Mouse (Mus musculus): ENCODE results near the gene Il16. TPM values are rescaled to one million over a fixed set of nuclear protein-coding genes. Genes with fewer than 3 reads are reported as not detected.
A peak's percentile ranks its signal among the peaks of the same experiment; 100 is the strongest.

Gene Il16
- polyA plus RNA-seq, 1 experiment from 2014 or later: 2.6 TPM

GRCm38 (mm10) chr7:83658716-83659115 lies 86.8 kb downstream of the Il16 start:
- Histone ChIP-seq H3K4me1 (no peaks in the 10 kb centered on the region), H3K9me3 (no peaks in the 10 kb centered on the region), H3K9ac (no peak overlapping the region), H3K4me2 (no peak overlapping the region), H3K27me3 (replicated peaks) (no peaks in the 10 kb centered on the region), H3K36me3 (no peaks in the 10 kb centered on the region), H3K4me3 (no peak overlapping the region), H3K27ac (replicated peaks) (peak overlapping the region; percentile 8; the same call in 1 of the 2 replicates)
- 75% methylated on average over 1 of the region's 1 CpGs for whole genome bisulfite sequencing
- no peak for ATAC-seq (ENCODE audit: extremely low read depth, insufficient number of reproducible peaks, low FRiP score, low TSS enrichment)

DNA sequence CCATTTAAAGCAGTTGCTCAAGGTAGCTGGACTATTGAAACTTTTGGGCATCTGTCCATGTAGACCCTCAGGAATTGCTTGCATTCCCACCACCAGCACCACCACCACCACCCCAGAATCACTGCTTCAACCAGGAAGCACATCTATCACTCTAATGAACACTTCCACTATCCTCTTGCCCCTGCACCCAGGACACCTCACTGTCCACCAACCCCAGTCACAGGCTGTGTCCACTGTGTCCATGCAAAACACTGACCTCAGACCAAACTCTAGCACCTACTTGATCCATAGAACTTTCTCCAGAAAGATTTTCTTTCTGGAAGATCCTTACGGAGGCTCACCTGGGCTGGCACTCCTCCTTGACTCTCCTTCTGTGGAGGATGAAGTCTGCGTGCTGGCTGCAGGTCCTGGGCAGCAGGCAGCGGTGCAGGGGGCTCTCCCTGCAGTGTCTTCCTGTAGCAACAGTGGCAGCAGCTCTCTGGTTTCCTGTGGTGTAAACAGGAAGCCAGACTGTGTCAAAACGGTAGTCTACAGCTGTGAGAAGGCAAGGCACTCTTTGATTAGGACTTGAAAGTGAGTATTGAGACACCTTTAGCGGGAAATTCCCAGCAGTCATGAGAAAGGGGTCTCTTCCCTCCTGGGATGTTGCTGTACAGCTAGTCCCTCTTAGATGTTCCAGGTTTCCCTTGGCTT lies 90.4 kb downstream of the Il16 start:
- WGBS: 55% methylated on average over 5 of the region's 5 CpGs
- no peak for ATAC-seq (ENCODE audit: extremely low read depth, insufficient number of reproducible peaks, low FRiP score, low TSS enrichment)
- H3K27me3 ChIP-seq (replicated peaks): no peaks in the 10 kb centered on the region
- peak overlapping the region; percentile 23; the same call in 1 of the 2 replicates for H3K4me2 ChIP-seq
- no peaks in the 10 kb centered on the region for H3K9me3 ChIP-seq
- H3K9ac ChIP-seq: no peak overlapping the region
- no peaks in the 10 kb centered on the region for H3K36me3 ChIP-seq
- H3K27ac ChIP-seq (replicated peaks): peak overlapping the region; percentile 21; the same call in 1 of the 2 replicates
- no peaks in the 10 kb centered on the region for H3K4me1 ChIP-seq
- no peak overlapping the region; the same call in 1 of the 2 replicates for H3K4me3 ChIP-seq

- ATAC-seq (ENCODE audit: extremely low read depth, insufficient number of reproducible peaks, low FRiP score, low TSS enrichment): no peak
- WGBS: 69% methylated on average over 2 of the region's 2 CpGs
- Histone ChIP-seq H3K36me3 (no peaks in the 10 kb centered on the region), H3K9ac (no peak overlapping the region), H3K27ac (replicated peaks) (no peak overlapping the region), H3K4me1 (no peaks in the 10 kb centered on the region), H3K4me2 (no peak overlapping the region), H3K9me3 (no peaks in the 10 kb centered on the region), H3K27me3 (replicated peaks) (no peaks in the 10 kb centered on the region), H3K4me3 (no peak overlapping the region)
These were observed 91.3 kb downstream of the Il16 start for GRCm38 (mm10) chr7:83654196-83654595.

DNA sequence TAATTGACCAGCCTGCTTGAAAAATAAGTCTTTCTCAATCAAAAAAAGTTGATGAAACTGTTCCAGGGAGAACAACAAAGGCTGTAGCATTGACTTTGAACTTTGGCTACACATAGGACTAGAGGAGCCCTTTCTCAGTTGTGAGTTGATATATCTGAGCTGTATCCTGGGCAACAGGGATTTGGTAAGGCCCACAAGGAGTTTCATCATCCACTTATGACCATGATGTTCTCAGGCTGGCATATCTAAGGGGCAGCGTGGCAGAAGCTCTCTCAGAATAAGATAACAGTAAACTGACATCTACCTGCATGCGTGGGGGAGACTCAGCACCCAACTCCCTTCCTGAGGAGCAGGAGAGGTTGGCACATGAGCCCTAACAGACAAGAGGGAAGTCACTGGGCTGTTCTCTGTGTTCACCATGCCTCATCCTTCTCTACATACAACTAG lies 91.9 kb downstream of the Il16 start:
- no peak for ATAC-seq (ENCODE audit: extremely low read depth, insufficient number of reproducible peaks, low FRiP score, low TSS enrichment)
- no peaks in the 10 kb centered on the region for H3K27me3 ChIP-seq (replicated peaks)
- H3K36me3 ChIP-seq: no peaks in the 10 kb centered on the region
- WGBS: 74% methylated on average over 2 of the region's 2 CpGs
- H3K4me2 ChIP-seq: no peak overlapping the region
- no peak overlapping the region for H3K9ac ChIP-seq
- H3K9me3 ChIP-seq: no peaks in the 10 kb centered on the region
- no peak overlapping the region for H3K4me3 ChIP-seq
- no peak overlapping the region for H3K27ac ChIP-seq (replicated peaks)
- H3K4me1 ChIP-seq: no peaks in the 10 kb centered on the region

- 81% methylated on average over 5 of the region's 5 CpGs for whole genome bisulfite sequencing
- Histone ChIP-seq H3K27me3 (replicated peaks) (no peaks in the 10 kb centered on the region), H3K9ac (no peak overlapping the region), H3K4me1 (no peaks in the 10 kb centered on the region), H3K36me3 (no peaks in the 10 kb centered on the region), H3K9me3 (no peaks in the 10 kb centered on the region), H3K27ac (replicated peaks) (no peak overlapping the region), H3K4me2 (no peak overlapping the region), H3K4me3 (no peak overlapping the region)
- ATAC-seq (ENCODE audit: extremely low read depth, insufficient number of reproducible peaks, low FRiP score, low TSS enrichment): no peak
These were observed 93.0 kb downstream of the Il16 start for GRCm38 (mm10) chr7:83652498-83652897.

- no peaks in the 10 kb centered on the region for H3K36me3 ChIP-seq
- no peak overlapping the region for H3K4me2 ChIP-seq
- 68% methylated on average over 5 of the region's 5 CpGs for WGBS
- H3K9ac ChIP-seq: no peak overlapping the region
- no peak for ATAC-seq (ENCODE audit: extremely low read depth, insufficient number of reproducible peaks, low FRiP score, low TSS enrichment)
- no peaks in the 10 kb centered on the region for H3K4me1 ChIP-seq
- H3K4me3 ChIP-seq: no peak overlapping the region
- no peaks in the 10 kb centered on the region for H3K9me3 ChIP-seq
- no peak overlapping the region for H3K27ac ChIP-seq (replicated peaks)
- H3K27me3 ChIP-seq (replicated peaks): no peaks in the 10 kb centered on the region
These were observed 94.9 kb downstream of the Il16 start for GRCm38 (mm10) chr7:83650638-83651037.

DNA sequence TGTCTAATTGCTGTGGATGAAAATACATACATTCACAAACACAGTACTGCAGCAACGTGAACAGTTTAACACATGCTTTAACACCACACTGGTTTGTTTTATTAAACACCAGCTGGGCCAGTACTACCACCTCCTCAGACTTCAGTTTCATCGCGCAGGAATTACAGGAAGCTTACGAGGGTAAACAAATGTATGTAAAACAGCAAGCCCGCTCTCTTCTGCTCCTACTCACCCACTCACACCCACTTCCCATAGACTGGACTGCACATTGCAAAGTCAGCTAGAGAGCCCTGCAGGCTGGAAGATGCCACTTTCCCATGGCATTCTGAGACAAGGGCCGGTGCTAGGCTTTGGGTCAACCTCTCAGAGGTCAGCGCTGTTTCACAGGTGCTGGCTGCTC lies 96.7 kb downstream of the Il16 start:
- Histone ChIP-seq H3K4me2 (no peak overlapping the region), H3K36me3 (peaks cover 17% of the 10 kb centered on the region), H3K9ac (no peak overlapping the region), H3K4me1 (peaks cover 2% of the 10 kb centered on the region), H3K4me3 (no peak overlapping the region), H3K27me3 (replicated peaks) (no peaks in the 10 kb centered on the region), H3K9me3 (no peaks in the 10 kb centered on the region), H3K27ac (replicated peaks) (no peak overlapping the region)
- no peak for ATAC-seq (ENCODE audit: extremely low read depth, insufficient number of reproducible peaks, low FRiP score, low TSS enrichment)
- WGBS: 74% methylated on average over 7 of the region's 7 CpGs

GRCm38 (mm10) chr7:83645476-83645875 lies 100.0 kb downstream of the Il16 start:
- H3K36me3 ChIP-seq: peaks cover 49% of the 10 kb centered on the region
- H3K9me3 ChIP-seq: no peaks in the 10 kb centered on the region
- H3K27me3 ChIP-seq (replicated peaks): no peaks in the 10 kb centered on the region
- H3K4me1 ChIP-seq: peaks cover 36% of the 10 kb centered on the region
- no peak overlapping the region for H3K9ac ChIP-seq
- no peak overlapping the region for H3K4me2 ChIP-seq
- no peak for ATAC-seq (ENCODE audit: extremely low read depth, insufficient number of reproducible peaks, low FRiP score, low TSS enrichment)
- H3K27ac ChIP-seq (replicated peaks): no peak overlapping the region
- no peak overlapping the region for H3K4me3 ChIP-seq
- WGBS: 75% methylated on average over 5 of the region's 5 CpGs

DNA sequence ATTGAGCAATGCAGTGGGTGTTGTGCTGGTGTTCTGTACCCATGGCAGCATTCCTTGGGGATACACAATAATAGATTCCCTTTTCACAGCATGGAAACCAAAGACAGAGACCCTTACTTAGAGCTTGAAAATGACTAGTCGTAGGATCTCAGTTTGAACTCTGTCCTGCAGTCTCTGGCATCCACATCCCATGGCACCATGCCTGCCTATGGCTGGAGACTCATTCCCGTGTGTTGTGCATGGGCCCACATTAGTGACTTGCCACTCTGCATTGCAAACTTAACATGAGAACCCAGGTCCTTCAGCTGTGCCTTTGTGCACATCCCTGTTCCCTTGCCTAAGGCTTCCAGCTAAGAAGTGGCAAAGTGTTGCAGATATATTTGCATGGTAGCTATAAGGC lies 100.8 kb downstream of the Il16 start:
- Histone ChIP-seq H3K9ac (no peak overlapping the region), H3K27me3 (replicated peaks) (no peaks in the 10 kb centered on the region), H3K4me1 (peaks cover 43% of the 10 kb centered on the region), H3K36me3 (peaks cover 56% of the 10 kb centered on the region), H3K4me3 (no peak overlapping the region), H3K9me3 (no peaks in the 10 kb centered on the region), H3K4me2 (no peak overlapping the region), H3K27ac (replicated peaks) (no peak overlapping the region)
- WGBS: 71% methylated on average over 2 of the region's 2 CpGs
- ATAC-seq (ENCODE audit: extremely low read depth, insufficient number of reproducible peaks, low FRiP score, low TSS enrichment): no peak

GRCm38 (mm10) chr7:83643581-83643980 lies 101.9 kb downstream of the Il16 start:
- Histone ChIP-seq H3K9me3 (no peaks in the 10 kb centered on the region), H3K27me3 (replicated peaks) (no peaks in the 10 kb centered on the region), H3K9ac (no peak overlapping the region), H3K27ac (replicated peaks) (0 out of 2 replicates have a peak overlapping the region, but pooled peaks have one; percentile 40), H3K4me1 (peaks cover 51% of the 10 kb centered on the region), H3K4me2 (no peak overlapping the region), H3K36me3 (peaks cover 68% of the 10 kb centered on the region), H3K4me3 (no peak overlapping the region)
- no peak for ATAC-seq (ENCODE audit: extremely low read depth, insufficient number of reproducible peaks, low FRiP score, low TSS enrichment)
- 63% methylated on average over 6 of the region's 6 CpGs for WGBS

- H3K9me3 ChIP-seq: no peaks in the 10 kb centered on the region
- peak overlapping the region; percentile 1; the same call in 1 of the 2 replicates for H3K4me2 ChIP-seq
- H3K27me3 ChIP-seq (replicated peaks): no peaks in the 10 kb centered on the region
- ATAC-seq (ENCODE audit: extremely low read depth, insufficient number of reproducible peaks, low FRiP score, low TSS enrichment): no peak
- peaks cover 51% of the 10 kb centered on the region for H3K4me1 ChIP-seq
- 40% methylated on average over 2 of the region's 2 CpGs for WGBS
- peaks cover 92% of the 10 kb centered on the region for H3K36me3 ChIP-seq
- no peak overlapping the region for H3K4me3 ChIP-seq
- peak overlapping the region; percentile 72 for H3K27ac ChIP-seq (replicated peaks)
- no peak overlapping the region for H3K9ac ChIP-seq
These were observed 104.4 kb downstream of the Il16 start for GRCm38 (mm10) chr7:83641163-83641562.

GRCm38 (mm10) chr7:83640581-83640980 lies 104.9 kb downstream of the Il16 start:
- H3K4me2 ChIP-seq: no peak overlapping the region
- peaks cover 51% of the 10 kb centered on the region for H3K4me1 ChIP-seq
- H3K4me3 ChIP-seq: no peak overlapping the region
- peaks cover 97% of the 10 kb centered on the region for H3K36me3 ChIP-seq
- no peak for ATAC-seq (ENCODE audit: extremely low read depth, insufficient number of reproducible peaks, low FRiP score, low TSS enrichment)
- H3K9ac ChIP-seq: no peak overlapping the region
- H3K27me3 ChIP-seq (replicated peaks): no peaks in the 10 kb centered on the region
- H3K27ac ChIP-seq (replicated peaks): peak overlapping the region; percentile 72
- no peaks in the 10 kb centered on the region for H3K9me3 ChIP-seq
- WGBS: 76% methylated on average over 5 of the region's 5 CpGs

Measured in heart, embryonic 13.5 days (tissue).